Mouse (Mus musculus): ENCODE data around the gene Grk6. TPM values are rescaled to one million over a fixed set of nuclear protein-coding genes. Genes with fewer than 3 reads are reported as not detected.

The Grk6 gene
- polyA plus RNA-seq, 1 experiment from 2014 or later = 14.6 TPM

- no peak overlapping the region for H3K27ac ChIP-seq (ENCODE audit: low read length)
Measured at GRCm38 (mm10) chr13:55486029-55486794, 41.3 kb downstream of the Grk6 start.

GRCm38 (mm10) chr13:55486916-55487577, 42.2 kb downstream of the Grk6 start:
- Histone ChIP-seq H3K27me3 (ENCODE audit: control insufficient read depth, insufficient read depth, low read length) (no peaks in the 10 kb centered on the region), H3K4me1 (ENCODE audit: control insufficient read depth, insufficient read depth, low read length) (peaks cover 46% of the 10 kb centered on the region), H3K4me2 (ENCODE audit: low read depth, low read length) (peak overlapping the region; percentile 81), H3K9me3 (replicated peaks; ENCODE audit: control insufficient read depth, low read length) (no peaks in the 10 kb centered on the region), H3K36me3 (ENCODE audit: control insufficient read depth, insufficient read depth, low read length) (no peaks in the 10 kb centered on the region), H3K4me3 (replicated peaks; ENCODE audit: low read length) (peak overlapping the region; percentile 89), H3K9ac (ENCODE audit: low read length) (peak overlapping the region; percentile 95), H3K27ac (ENCODE audit: low read length) (peak overlapping the region; percentile 85)
- WGBS = 0% methylated on average over 29 of the region's 29 CpGs
- ATAC-seq (ENCODE audit: insufficient read depth, low FRiP score) = peak; percentile 51

More at GRCm38 (mm10) chr13:55486029-55486794, 41.3 kb downstream of the Grk6 start:
- peaks cover 5% of the 10 kb centered on the region; the same call in 1 of the 2 replicates for H3K36me3 ChIP-seq (ENCODE audit: control insufficient read depth, insufficient read depth, low read length)
- peak overlapping the region; percentile 95 for H3K9ac ChIP-seq (ENCODE audit: low read length)
- ATAC-seq (ENCODE audit: insufficient read depth, low FRiP score) = no peak
- H3K9me3 ChIP-seq (replicated peaks; ENCODE audit: control insufficient read depth, low read length) = no peaks in the 10 kb centered on the region
- 35% methylated on average over 14 of the region's 14 CpGs for WGBS
- no peaks in the 10 kb centered on the region for H3K27me3 ChIP-seq (ENCODE audit: control insufficient read depth, insufficient read depth, low read length)
- peaks cover 46% of the 10 kb centered on the region for H3K4me1 ChIP-seq (ENCODE audit: control insufficient read depth, insufficient read depth, low read length)
- peak overlapping the region; percentile 89 for H3K4me3 ChIP-seq (replicated peaks; ENCODE audit: low read length)
- peak overlapping the region; percentile 81 for H3K4me2 ChIP-seq (ENCODE audit: low read depth, low read length)

GRCm38 (mm10) chr13:55487578-55488498, 43.0 kb downstream of the Grk6 start, which contains the start of gene Dbn1:
TSS of gene Dbn1 (minus strand) at chr13:55488111.
- peak within 1 kb of the TSS; percentile 81 for H3K4me2 ChIP-seq (ENCODE audit: low read depth, low read length)
- no peaks in the 10 kb centered on the region for H3K36me3 ChIP-seq (ENCODE audit: control insufficient read depth, insufficient read depth, low read length)
- H3K27ac ChIP-seq (ENCODE audit: low read length) = peak within 1 kb of the TSS; percentile 85
- H3K4me3 ChIP-seq (replicated peaks; ENCODE audit: low read length) = peak within 1 kb of the TSS; percentile 89
- 1% methylated on average over 70 of the region's 83 CpGs for WGBS
- ATAC-seq (ENCODE audit: insufficient read depth, low FRiP score) = peak; percentile 85
- H3K9me3 ChIP-seq (replicated peaks; ENCODE audit: control insufficient read depth, low read length) = no peaks in the 10 kb centered on the region
- H3K27me3 ChIP-seq (ENCODE audit: control insufficient read depth, insufficient read depth, low read length) = no peaks in the 10 kb centered on the region
- H3K4me1 ChIP-seq (ENCODE audit: control insufficient read depth, insufficient read depth, low read length) = peaks cover 39% of the 10 kb centered on the region
- H3K9ac ChIP-seq (ENCODE audit: low read length) = peak within 1 kb of the TSS; percentile 95

DNA sequence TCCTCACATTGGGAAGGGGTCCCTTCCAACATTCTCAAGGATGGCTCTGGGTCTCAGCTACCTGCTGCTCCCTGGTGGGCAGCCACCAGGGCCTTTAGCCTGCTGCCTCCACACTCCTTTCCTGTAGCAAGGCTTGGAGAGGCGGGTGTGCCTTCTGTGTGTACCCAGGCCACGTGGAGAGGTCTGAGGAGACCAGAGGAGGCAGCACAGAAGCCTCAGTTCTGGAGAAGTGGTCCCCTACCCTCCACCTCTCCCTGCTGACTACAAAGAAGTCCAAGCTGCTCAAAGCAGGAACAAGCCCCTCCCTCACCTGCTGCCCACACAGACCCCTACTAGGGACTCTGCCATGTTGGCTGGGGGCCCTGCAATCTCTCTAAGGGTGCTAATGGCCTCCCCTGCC, 49.4 kb downstream of the Grk6 start:
- Histone ChIP-seq H3K4me2 (ENCODE audit: low read depth, low read length) (no peak overlapping the region), H3K9me3 (replicated peaks; ENCODE audit: control insufficient read depth, low read length) (no peaks in the 10 kb centered on the region), H3K9ac (ENCODE audit: low read length) (no peak overlapping the region), H3K36me3 (ENCODE audit: control insufficient read depth, insufficient read depth, low read length) (peaks cover 8% of the 10 kb centered on the region; the same call in 1 of the 2 replicates), H3K4me1 (ENCODE audit: control insufficient read depth, insufficient read depth, low read length) (peaks cover 7% of the 10 kb centered on the region; the same call in 1 of the 2 replicates), H3K27ac (ENCODE audit: low read length) (no peak overlapping the region), H3K4me3 (replicated peaks; ENCODE audit: low read length) (no peak overlapping the region), H3K27me3 (ENCODE audit: control insufficient read depth, insufficient read depth, low read length) (no peaks in the 10 kb centered on the region)
- no peak for ATAC-seq (ENCODE audit: insufficient read depth, low FRiP score)
- 20% methylated on average over 2 of the region's 2 CpGs for WGBS

DNA sequence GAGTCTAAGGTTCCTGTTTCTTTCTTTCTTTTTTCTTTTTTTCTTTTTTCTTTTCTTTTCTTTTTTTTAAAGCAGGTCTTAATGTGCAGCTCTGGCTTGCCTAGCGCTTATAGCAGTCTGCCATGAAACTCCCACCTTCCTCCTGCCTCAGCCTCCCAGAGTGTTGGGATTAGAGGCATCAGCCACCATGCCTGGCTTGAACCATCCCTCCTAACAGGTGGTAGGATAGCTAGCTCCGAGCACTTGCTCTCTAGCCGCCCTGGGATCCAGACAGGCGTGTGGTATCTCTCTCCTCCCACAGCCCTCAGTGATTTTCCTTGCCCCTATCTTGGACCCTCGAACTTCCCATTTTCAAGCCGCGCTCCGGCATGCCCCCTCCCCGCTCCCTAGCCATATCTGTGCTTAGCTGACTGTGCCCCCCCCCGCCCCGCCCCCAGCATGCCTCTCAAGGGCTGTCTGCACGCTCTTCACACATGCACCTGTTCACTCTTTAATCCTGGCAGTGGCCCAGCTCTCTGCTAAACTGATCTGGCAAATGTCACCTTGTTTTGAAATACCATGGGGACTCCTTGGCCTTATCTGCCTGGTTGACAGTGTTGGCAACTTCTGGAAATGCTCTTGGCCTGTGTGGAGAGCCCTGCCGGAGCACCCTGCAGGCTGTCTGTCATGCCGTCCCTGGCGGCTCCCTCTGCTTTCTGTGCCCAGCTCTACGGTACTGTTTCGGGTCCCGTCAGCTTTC, 50.2 kb downstream of the Grk6 start:
- peak; percentile 47; the same call in 1 of the 2 replicates for ATAC-seq (ENCODE audit: insufficient read depth, low FRiP score)
- Histone ChIP-seq H3K36me3 (ENCODE audit: control insufficient read depth, insufficient read depth, low read length) (peaks cover 8% of the 10 kb centered on the region; the same call in 1 of the 2 replicates), H3K27me3 (ENCODE audit: control insufficient read depth, insufficient read depth, low read length) (no peaks in the 10 kb centered on the region), H3K4me1 (ENCODE audit: control insufficient read depth, insufficient read depth, low read length) (peaks cover 7% of the 10 kb centered on the region; the same call in 1 of the 2 replicates), H3K9ac (ENCODE audit: low read length) (no peak overlapping the region), H3K9me3 (replicated peaks; ENCODE audit: control insufficient read depth, low read length) (no peaks in the 10 kb centered on the region), H3K4me3 (replicated peaks; ENCODE audit: low read length) (no peak overlapping the region), H3K4me2 (ENCODE audit: low read depth, low read length) (no peak overlapping the region), H3K27ac (ENCODE audit: low read length) (no peak overlapping the region)
- 15% methylated on average over 18 of the region's 18 CpGs for WGBS

DNA sequence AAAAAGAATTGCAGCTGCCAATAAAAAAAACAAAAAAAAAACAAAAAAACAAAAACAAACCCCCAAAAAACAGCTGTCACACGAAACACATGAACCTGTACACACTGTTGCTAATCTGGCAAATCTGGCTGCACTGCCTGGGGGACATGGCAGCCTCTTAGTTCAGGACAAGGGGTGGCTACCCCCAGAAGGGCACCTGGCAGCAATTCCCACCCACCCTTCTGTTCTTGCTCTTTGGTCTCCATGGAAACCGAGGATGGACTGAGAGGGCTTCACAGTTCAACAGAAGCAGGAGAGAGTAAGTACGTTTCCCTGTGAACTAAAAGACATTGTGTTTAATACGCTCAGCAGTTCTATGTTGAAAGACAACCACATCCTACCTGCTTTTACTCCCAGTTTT, 50.8 kb downstream of the Grk6 start:
- Histone ChIP-seq H3K9ac (ENCODE audit: low read length) (no peak overlapping the region), H3K36me3 (ENCODE audit: control insufficient read depth, insufficient read depth, low read length) (peaks cover 8% of the 10 kb centered on the region; the same call in 1 of the 2 replicates), H3K27ac (ENCODE audit: low read length) (no peak overlapping the region), H3K4me2 (ENCODE audit: low read depth, low read length) (no peak overlapping the region), H3K9me3 (replicated peaks; ENCODE audit: control insufficient read depth, low read length) (no peaks in the 10 kb centered on the region), H3K4me3 (replicated peaks; ENCODE audit: low read length) (no peak overlapping the region), H3K4me1 (ENCODE audit: control insufficient read depth, insufficient read depth, low read length) (peaks cover 7% of the 10 kb centered on the region; the same call in 1 of the 2 replicates), H3K27me3 (ENCODE audit: control insufficient read depth, insufficient read depth, low read length) (no peaks in the 10 kb centered on the region)
- ATAC-seq (ENCODE audit: insufficient read depth, low FRiP score) = no peak
- 46% methylated on average over 4 of the region's 4 CpGs for WGBS

DNA sequence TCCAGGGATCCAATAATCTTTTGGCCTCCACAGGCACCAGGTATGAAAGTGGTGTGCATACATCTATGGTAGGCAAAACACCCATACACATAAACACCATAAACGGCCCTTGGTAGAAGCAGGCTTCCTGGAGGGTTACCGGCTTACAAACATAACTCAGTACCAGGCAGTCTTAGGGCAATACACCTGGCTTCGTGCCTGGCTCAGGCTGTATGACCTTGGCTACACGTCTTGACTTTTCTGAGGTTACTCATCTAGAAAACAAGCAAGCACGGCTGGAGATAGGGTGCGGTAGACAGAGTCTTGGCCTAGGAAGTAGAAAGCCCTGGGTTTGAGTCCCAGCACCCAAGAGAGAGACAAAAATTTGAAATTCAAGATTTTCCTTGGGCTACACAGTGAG, 51.8 kb downstream of the Grk6 start:
- no peak overlapping the region for H3K4me3 ChIP-seq (replicated peaks; ENCODE audit: low read length)
- whole genome bisulfite sequencing = 81% methylated on average over 6 of the region's 6 CpGs
- no peaks in the 10 kb centered on the region for H3K9me3 ChIP-seq (replicated peaks; ENCODE audit: control insufficient read depth, low read length)
- H3K4me1 ChIP-seq (ENCODE audit: control insufficient read depth, insufficient read depth, low read length) = peaks cover 7% of the 10 kb centered on the region; the same call in 1 of the 2 replicates
- H3K4me2 ChIP-seq (ENCODE audit: low read depth, low read length) = no peak overlapping the region
- H3K9ac ChIP-seq (ENCODE audit: low read length) = no peak overlapping the region
- no peak for ATAC-seq (ENCODE audit: insufficient read depth, low FRiP score)
- no peak overlapping the region for H3K27ac ChIP-seq (ENCODE audit: low read length)
- H3K27me3 ChIP-seq (ENCODE audit: control insufficient read depth, insufficient read depth, low read length) = no peaks in the 10 kb centered on the region
- peaks cover 8% of the 10 kb centered on the region; the same call in 1 of the 2 replicates for H3K36me3 ChIP-seq (ENCODE audit: control insufficient read depth, insufficient read depth, low read length)

- 51% methylated on average over 11 of the region's 11 CpGs for WGBS
- H3K27me3 ChIP-seq (ENCODE audit: control insufficient read depth, insufficient read depth, low read length) = no peaks in the 10 kb centered on the region
- H3K9me3 ChIP-seq (replicated peaks; ENCODE audit: control insufficient read depth, low read length) = no peaks in the 10 kb centered on the region
- H3K4me3 ChIP-seq (replicated peaks; ENCODE audit: low read length) = no peak overlapping the region
- H3K4me2 ChIP-seq (ENCODE audit: low read depth, low read length) = no peak overlapping the region
- peaks cover 7% of the 10 kb centered on the region; the same call in 1 of the 2 replicates for H3K4me1 ChIP-seq (ENCODE audit: control insufficient read depth, insufficient read depth, low read length)
- no peak overlapping the region for H3K9ac ChIP-seq (ENCODE audit: low read length)
- no peak overlapping the region for H3K27ac ChIP-seq (ENCODE audit: low read length)
- peaks cover 8% of the 10 kb centered on the region; the same call in 1 of the 2 replicates for H3K36me3 ChIP-seq (ENCODE audit: control insufficient read depth, insufficient read depth, low read length)
- no peak for ATAC-seq (ENCODE audit: insufficient read depth, low FRiP score)
Measured at GRCm38 (mm10) chr13:55498906-55499305, 54.0 kb downstream of the Grk6 start.
